Mouse (Mus musculus) liver (tissue): ENCODE measurements around the gene Dpm1.

Experiments used
- DNase-seq: peaks from one replicate; pipeline ENCODE4 v3.0.0-alpha.2; 2020; ENCODE audit warnings: mixed read lengths

The Dpm1 gene

GRCm38 (mm10) chr2:168230026-168230728, at the start of gene Dpm1, which contains the start of the genes Gm20716 and Mocs3:
Gene Dpm1, minus strand, starts transcription at chr2:168230591.
Gene Gm20716, minus strand, starts transcription at chr2:168230364.
Gene Mocs3, plus strand, starts transcription at chr2:168230622.
- peak; percentile 81 for DNase-seq

DNA sequence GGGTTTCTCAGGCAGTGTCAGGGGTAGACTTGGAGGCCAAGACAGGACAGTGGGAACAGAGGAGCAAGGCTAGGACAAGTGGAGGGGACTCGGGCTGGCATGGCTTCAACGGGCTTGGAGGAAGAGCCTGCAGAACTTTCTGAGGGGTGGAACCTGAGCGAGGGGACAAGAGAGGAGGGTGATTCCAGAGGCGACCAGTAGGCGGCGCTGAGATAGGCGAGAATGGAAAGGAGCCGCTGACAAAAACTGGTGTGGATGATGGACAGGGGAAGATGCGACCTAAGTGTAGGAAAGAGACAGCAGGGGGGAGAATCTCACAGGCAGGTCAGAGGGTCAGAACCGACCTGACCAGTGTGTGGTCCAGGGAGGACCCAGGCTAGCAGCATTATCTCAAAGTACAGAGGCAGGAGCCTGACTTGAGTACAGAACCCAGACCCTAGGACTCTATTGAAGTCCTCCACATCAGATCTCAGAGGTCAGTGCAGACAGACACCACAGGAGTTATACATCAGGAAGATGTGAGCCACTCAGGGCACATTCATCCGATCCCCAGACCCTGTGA, 44.1 kb upstream of the Dpm1 start:
- DNase-seq, result peak; percentile 63

DNA sequence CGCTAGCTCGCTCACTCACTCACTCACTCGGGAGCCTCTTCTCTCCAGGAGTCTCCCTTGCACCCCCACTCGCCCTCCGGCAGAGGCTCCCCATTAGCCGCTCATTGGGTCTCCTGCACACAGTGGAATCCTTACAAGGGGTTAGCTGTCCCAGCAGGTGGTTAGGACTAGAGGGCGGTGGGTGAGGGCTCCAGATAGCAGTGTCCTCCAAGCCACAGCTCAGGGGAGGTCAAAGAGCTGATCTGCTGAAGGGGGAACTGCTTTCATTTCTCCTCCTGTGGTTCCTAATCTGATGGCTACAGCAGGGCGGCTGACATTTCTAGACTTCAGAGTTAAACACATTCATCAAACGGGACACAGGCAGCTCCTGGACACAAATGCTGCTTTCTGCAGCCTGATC, 43.0 kb upstream of the Dpm1 start:
- DNase-seq, result no peak

DNA sequence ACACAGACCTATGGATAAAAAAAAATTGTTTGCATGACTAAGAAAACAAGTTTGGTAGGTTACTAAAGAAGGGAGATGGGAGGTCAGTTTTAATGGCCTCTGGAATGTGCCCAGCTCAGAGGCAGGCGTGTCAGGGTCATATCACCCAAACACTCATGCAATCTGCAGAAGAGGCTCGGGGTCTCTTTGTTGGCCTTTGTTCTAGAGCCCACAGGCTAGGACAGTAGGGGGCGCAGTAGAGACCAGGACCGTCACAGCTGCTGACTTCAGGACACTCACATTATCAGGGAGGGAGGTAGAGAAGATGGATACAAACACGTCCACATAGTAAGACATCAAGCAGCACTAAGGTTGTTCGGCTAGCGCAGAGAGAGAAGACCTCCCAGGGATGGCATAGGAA, 37.6 kb upstream of the Dpm1 start:
- DNase-seq, result peak; percentile 45

GRCm38 (mm10) chr2:168260900-168261299, 30.5 kb upstream of the Dpm1 start:
- DNase-seq, result no peak

GRCm38 (mm10) chr2:168260124-168260523, 29.7 kb upstream of the Dpm1 start:
- DNase-seq, result no peak

DNA sequence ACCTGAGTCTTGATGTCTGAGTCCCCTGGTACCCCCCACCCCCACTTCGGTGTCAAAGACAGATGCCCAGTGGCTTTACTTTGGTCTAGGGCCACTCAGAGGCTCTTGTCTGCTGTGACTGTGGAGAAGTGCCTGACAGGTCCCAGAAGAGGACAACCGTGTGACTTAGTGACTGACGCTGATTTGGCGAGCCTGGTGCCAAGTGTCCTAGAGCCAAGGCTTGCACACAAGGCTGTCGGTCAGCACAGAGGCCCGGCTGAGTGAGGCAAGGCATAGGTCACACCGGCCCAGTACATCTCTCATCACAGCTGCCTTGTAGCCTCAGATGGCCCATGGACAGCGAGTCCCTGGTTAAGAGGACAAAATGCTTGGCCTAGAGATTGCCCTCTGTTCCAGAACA, 28.7 kb upstream of the Dpm1 start:
- no peak for DNase-seq

GRCm38 (mm10) chr2:168257188-168257587, 26.8 kb upstream of the Dpm1 start:
- DNase-seq, result no peak

GRCm38 (mm10) chr2:168256506-168256905, 26.1 kb upstream of the Dpm1 start:
- no peak for DNase-seq

- DNase-seq, result no peak
Measured at GRCm38 (mm10) chr2:168253822-168254221, 23.4 kb upstream of the Dpm1 start.

DNA sequence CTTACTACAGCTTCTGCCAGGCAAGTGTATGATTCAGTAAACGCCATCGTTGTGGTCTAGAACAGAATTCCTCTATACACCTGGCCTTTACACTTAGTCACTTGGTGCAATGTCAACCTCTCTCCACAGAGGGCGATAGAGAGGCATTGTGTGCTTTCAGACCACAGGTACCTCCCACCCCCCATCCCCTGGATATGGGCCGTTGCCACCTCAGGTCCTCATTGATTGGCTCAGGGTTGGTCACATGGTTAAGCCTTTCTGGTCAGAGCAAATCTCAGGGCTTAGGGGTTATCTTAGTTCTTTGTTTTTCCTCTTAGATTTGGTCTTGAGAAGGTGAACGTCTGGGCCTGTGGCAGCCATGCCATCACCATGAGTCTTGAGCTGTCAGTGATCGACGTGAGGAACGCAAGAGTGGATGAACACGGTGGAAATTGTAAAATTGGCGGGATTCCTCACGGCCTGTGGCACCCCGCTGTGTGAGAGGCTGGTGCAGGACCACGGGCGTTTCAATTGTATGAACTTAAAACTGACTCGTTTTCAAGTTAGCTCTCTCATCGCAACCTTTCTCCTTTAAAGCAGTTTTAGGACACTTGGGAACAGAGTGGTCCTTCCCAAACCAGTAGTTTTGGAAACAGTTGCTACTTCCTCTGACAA, 22.4 kb upstream of the Dpm1 start:
- DNase-seq, result peak; percentile 45

DNA sequence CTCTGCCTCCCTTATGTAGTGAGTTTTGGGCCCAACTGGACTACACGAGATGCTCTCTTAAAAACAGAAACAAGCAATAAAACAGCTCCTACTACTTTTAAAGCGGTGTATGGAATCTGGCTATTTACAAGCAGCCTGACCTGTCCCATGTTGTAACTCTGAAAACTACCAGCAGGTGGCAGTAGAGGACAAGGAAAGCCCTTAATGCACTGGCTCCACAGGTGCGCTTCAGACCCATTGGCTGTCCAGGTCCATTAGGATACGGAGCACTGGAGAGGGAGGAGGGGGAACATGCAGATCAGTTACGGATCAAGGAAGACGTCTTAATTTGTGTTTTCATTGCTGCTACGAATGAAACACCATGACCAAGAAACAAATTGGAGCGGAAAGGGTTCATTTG, 19.9 kb upstream of the Dpm1 start:
- peak; percentile 77 for DNase-seq

- peak; percentile 39 for DNase-seq
Measured at GRCm38 (mm10) chr2:168248856-168249245, 18.5 kb upstream of the Dpm1 start.

- DNase-seq, result no peak
Measured at GRCm38 (mm10) chr2:168248167-168248855, 17.9 kb upstream of the Dpm1 start.

DNA sequence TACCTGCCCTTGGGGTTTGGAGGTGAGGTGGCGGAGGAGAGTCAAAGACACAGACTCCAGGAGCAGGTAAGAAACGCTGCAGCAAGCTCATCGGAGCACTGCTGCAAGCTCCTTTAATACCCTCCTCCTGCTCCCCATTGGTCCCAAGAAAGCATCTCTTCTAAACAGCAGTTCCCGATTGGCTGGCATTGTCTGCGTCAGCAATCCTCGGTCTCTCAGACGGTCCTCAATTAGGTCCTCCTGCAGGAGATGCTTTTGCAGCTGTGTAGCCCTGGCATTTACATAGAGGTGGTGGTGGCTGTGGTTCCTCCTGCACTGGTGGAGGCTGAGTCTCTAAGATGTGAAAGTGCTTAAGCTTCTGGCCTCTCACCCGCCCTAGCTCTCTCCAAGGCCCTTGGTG, 15.2 kb upstream of the Dpm1 start:
- no peak for DNase-seq

GRCm38 (mm10) chr2:168243278-168243677, 12.9 kb upstream of the Dpm1 start:
- no peak for DNase-seq

- no peak for DNase-seq
Measured at GRCm38 (mm10) chr2:168242841-168243240, 12.4 kb upstream of the Dpm1 start.

- DNase-seq, result no peak
Measured at GRCm38 (mm10) chr2:168238335-168238734, 7.9 kb upstream of the Dpm1 start.

GRCm38 (mm10) chr2:168233286-168233685, 2.9 kb upstream of the Dpm1 start:
- no peak for DNase-seq

- DNase-seq, result no peak
Measured at GRCm38 (mm10) chr2:168231471-168231829, 1.1 kb upstream of the Dpm1 start.

GRCm38 (mm10) chr2:168230773-168231470, 531 bp upstream of the Dpm1 start:
- peak; percentile 16 for DNase-seq

GRCm38 (mm10) chr2:168229116-168230025, 1.0 kb downstream of the Dpm1 start:
- peak; percentile 62 for DNase-seq
